Mouse (Mus musculus): Measurements from ENCODE around the gene Dnmt3a. TPM values are rescaled to one million over a fixed set of nuclear protein-coding genes. Genes with fewer than 3 reads are reported as not detected.

The Dnmt3a gene
- polyA plus RNA-seq, 1 experiment from 2014 or later: 229 TPM

DNA sequence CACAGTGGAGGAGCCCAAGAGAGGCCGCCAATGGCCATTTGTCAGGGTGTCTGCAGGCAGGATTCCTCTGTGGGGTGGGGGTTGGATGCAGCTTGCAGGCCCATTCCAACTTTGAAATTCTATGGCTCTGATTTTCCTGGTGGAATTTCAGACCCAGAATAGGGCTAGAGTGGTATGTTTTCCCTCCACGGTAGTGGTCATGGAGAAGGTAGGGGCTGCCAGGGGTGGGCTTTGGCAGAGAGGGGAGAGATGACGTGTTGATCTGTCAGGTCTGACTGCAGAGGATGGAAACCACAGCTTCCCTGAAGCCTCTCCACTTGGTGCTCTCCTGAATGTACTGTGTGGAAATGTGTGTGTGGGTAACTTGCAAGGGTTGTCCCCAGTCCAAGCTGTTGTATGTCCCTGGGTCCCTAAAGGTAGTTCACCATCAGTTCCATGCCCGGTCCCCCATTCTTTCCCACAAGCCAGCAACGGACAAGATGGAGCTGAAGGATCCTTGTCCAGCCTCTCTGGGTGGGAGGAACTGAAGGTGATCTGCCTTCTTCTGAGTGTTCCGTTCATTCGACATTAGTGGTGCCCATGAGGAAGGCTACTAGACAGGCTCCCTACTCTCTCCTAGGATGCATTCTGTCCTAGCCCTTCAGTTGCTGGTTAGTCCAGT is 3.8 kb downstream of the Dnmt3a start:
- H3K36me3 ChIP-seq: no peaks in the 10 kb centered on the region
- peaks cover 53% of the 10 kb centered on the region for H3K4me1 ChIP-seq
- H3K9me3 ChIP-seq: no peaks in the 10 kb centered on the region
- H3K27me3 ChIP-seq: no peaks in the 10 kb centered on the region
- no peak for ATAC-seq (ENCODE audit: insufficient number of reproducible peaks, insufficient read depth, low FRiP score, low TSS enrichment)
- no peak overlapping the region for H3K4me3 ChIP-seq
- H3K27ac ChIP-seq: no peak overlapping the region
- WGBS: 69% methylated on average over 7 of the region's 7 CpGs
- no peak overlapping the region for H3K9ac ChIP-seq
- peak overlapping the region; percentile 79; the same call in 1 of the 2 replicates for H3K4me2 ChIP-seq (replicated peaks)

DNA sequence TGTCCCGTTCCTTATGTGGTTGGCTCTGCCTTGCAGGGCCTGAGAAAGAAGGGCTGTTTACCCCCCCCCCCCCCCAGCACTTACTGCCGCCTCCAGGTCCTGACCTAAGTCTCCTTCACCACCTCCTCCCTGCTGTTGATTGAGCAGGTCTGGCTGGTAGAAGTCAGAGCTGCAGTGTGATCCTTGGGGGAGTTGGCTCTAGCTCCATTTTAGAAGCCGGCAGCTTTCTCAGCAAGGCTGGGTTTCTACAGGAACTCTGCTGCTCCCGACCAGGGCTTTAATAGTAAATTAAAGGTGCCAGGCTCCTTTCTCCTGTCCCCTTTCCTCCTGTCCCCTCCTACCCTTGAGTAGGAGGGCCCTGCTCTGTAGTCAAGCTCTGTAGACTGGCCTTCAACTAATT is 4.6 kb downstream of the Dnmt3a start:
- Histone ChIP-seq H3K27ac (no peak overlapping the region), H3K36me3 (0 out of 2 replicates have a peak, but pooled peaks cover 1% of the 10 kb centered on the region), H3K27me3 (no peaks in the 10 kb centered on the region), H3K4me2 (replicated peaks) (0 out of 2 replicates have a peak overlapping the region, but pooled peaks have one; percentile 15), H3K9me3 (no peaks in the 10 kb centered on the region), H3K4me3 (no peak overlapping the region), H3K9ac (no peak overlapping the region), H3K4me1 (peaks cover 53% of the 10 kb centered on the region)
- 36% methylated on average over 4 of the region's 4 CpGs for WGBS
- no peak for ATAC-seq (ENCODE audit: insufficient number of reproducible peaks, insufficient read depth, low FRiP score, low TSS enrichment)

DNA sequence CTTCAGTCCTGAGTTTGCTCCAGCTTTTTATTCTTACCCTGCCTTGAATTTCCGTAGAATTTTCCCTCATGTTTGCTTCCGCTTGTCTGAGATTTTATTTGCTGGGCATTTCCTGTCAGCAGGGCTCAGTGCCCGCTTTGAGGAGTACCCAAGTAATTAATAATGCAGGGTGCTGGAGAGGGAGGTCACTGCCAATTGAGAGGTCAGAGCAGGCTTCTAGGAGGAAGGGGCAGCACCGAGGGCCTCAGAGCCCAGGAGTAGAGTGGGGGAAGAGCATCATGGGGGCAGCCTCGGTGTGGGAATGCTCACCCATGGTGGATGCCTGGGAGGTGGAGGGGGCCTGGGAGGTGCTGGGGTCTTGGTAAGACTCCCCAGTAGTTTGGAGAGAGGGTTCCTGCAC is 5.8 kb downstream of the Dnmt3a start:
- H3K27ac ChIP-seq: no peak overlapping the region
- 0 out of 2 replicates have a peak, but pooled peaks cover 8% of the 10 kb centered on the region for H3K36me3 ChIP-seq
- H3K4me2 ChIP-seq (replicated peaks): no peak overlapping the region
- H3K4me1 ChIP-seq: peaks cover 46% of the 10 kb centered on the region
- H3K27me3 ChIP-seq: no peaks in the 10 kb centered on the region
- WGBS: 26% methylated on average over 5 of the region's 5 CpGs
- ATAC-seq (ENCODE audit: insufficient number of reproducible peaks, insufficient read depth, low FRiP score, low TSS enrichment): no peak
- H3K9ac ChIP-seq: no peak overlapping the region
- H3K4me3 ChIP-seq: no peak overlapping the region
- no peaks in the 10 kb centered on the region for H3K9me3 ChIP-seq

DNA sequence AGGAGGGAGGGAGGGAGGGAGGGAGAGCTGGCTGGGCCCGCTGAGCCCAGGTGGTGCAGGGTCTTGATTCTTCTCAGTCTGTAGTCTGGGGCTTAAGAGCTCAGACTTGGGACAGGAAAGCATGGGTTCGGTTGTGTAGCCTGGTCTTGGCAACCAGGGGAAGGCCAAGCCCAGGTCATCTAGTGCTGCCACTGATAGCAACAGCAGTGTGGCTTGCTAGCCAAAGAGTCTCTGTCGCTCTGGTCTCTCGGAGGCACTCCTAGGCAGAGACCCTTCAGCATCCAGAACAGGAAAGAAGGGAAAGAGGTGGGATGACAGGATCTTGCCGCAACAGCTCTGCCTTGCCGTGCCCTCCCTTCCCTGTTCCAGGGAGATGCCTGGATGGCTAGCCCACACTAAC is 6.4 kb downstream of the Dnmt3a start:
- Histone ChIP-seq H3K9ac (no peak overlapping the region), H3K4me1 (peaks cover 50% of the 10 kb centered on the region)

DNA sequence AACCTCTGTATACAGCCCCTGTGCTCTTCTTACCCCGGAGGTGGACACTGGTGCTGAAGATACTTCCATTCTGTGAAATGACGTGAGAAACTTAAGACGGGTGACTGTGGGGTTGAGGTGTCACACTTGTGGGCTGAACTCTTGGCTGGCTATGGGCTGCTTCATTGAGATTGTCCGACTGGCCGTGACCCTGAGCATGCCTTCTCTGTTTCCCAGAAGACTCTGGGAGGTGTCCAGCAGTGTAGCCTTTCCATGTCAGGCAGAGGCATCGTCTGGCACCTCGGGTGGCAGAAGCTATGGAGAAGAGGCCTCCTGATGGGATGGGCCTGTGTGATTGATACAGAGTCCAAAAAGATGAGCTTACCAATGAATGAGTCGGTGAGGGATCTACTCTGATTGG is 7.3 kb downstream of the Dnmt3a start:
- H3K4me1 ChIP-seq: peaks cover 52% of the 10 kb centered on the region
- no peak overlapping the region for H3K9ac ChIP-seq
- ATAC-seq (ENCODE audit: insufficient number of reproducible peaks, insufficient read depth, low FRiP score, low TSS enrichment): no peak
- H3K27ac ChIP-seq: no peak overlapping the region
- peaks cover 13% of the 10 kb centered on the region; the same call in 1 of the 2 replicates for H3K36me3 ChIP-seq
- H3K9me3 ChIP-seq: no peaks in the 10 kb centered on the region
- H3K4me2 ChIP-seq (replicated peaks): no peak overlapping the region
- H3K4me3 ChIP-seq: no peak overlapping the region
- WGBS: 87% methylated on average over 8 of the region's 8 CpGs
- H3K27me3 ChIP-seq: no peaks in the 10 kb centered on the region

More for the DNA sequence above, 6.4 kb downstream of the Dnmt3a start:
- Histone ChIP-seq H3K4me3 (no peak overlapping the region), H3K27me3 (no peaks in the 10 kb centered on the region), H3K9me3 (no peaks in the 10 kb centered on the region), H3K36me3 (peaks cover 12% of the 10 kb centered on the region; the same call in 1 of the 2 replicates), H3K27ac (peak overlapping the region; percentile 50; the same call in 1 of the 2 replicates), H3K4me2 (replicated peaks) (no peak overlapping the region)
- ATAC-seq (ENCODE audit: insufficient number of reproducible peaks, insufficient read depth, low FRiP score, low TSS enrichment): no peak
- 41% methylated on average over 6 of the region's 6 CpGs for WGBS

DNA sequence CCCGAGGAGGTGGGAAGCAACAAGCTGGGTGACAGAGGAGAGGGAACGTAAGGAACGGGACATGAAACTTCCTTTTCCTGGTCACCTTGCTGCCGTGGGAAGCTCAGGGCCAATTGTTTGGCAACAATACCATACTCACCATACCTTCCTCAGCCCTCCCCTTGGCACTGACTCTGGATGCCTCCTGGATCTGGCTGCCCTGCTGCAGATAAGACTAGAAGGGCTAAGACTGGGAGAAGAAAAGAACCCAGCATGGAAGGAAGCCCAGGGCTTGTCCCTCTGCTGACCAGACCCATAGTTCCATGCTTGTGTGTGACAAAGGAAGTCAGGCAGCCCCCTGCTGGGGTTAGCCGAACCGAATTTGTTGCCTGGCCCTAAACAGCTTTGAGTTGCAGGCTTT is 9.6 kb downstream of the Dnmt3a start:
- no peak overlapping the region for H3K4me2 ChIP-seq (replicated peaks)
- H3K9ac ChIP-seq: no peak overlapping the region
- whole genome bisulfite sequencing: 60% methylated on average over 6 of the region's 6 CpGs
- no peak overlapping the region for H3K4me3 ChIP-seq
- no peaks in the 10 kb centered on the region for H3K9me3 ChIP-seq
- H3K27ac ChIP-seq: no peak overlapping the region
- ATAC-seq (ENCODE audit: insufficient number of reproducible peaks, insufficient read depth, low FRiP score, low TSS enrichment): no peak
- peaks cover 42% of the 10 kb centered on the region for H3K4me1 ChIP-seq
- H3K36me3 ChIP-seq: peaks cover 13% of the 10 kb centered on the region; the same call in 1 of the 2 replicates
- no peaks in the 10 kb centered on the region for H3K27me3 ChIP-seq

DNA sequence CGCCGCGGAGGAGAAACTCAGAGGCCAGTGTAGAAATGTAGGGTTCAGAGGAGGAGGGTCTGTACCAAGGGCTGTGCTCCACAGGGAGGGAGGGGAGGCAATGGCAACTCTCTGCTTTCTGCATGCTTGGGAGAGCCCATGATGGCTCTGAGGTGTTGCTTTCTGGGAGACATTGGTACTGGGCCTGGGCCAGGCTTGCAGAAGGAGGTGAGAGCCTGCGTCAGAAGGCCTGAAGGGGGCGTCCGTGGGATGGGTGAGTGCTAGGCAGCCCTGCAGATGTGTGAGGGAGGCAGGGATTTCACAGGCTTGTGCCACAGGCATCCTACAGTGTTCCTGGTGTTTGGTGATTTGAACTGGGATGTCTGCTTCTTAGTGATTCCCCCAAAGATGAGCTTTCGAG is 11.2 kb downstream of the Dnmt3a start:
- Histone ChIP-seq H3K36me3 (peaks cover 13% of the 10 kb centered on the region; the same call in 1 of the 2 replicates), H3K4me1 (peaks cover 28% of the 10 kb centered on the region), H3K9me3 (no peaks in the 10 kb centered on the region), H3K4me2 (replicated peaks) (no peak overlapping the region), H3K4me3 (no peak overlapping the region), H3K27me3 (no peaks in the 10 kb centered on the region), H3K27ac (0 out of 2 replicates have a peak overlapping the region, but pooled peaks have one; percentile 3), H3K9ac (no peak overlapping the region)
- 58% methylated on average over 7 of the region's 7 CpGs for WGBS
- ATAC-seq (ENCODE audit: insufficient number of reproducible peaks, insufficient read depth, low FRiP score, low TSS enrichment): no peak

DNA sequence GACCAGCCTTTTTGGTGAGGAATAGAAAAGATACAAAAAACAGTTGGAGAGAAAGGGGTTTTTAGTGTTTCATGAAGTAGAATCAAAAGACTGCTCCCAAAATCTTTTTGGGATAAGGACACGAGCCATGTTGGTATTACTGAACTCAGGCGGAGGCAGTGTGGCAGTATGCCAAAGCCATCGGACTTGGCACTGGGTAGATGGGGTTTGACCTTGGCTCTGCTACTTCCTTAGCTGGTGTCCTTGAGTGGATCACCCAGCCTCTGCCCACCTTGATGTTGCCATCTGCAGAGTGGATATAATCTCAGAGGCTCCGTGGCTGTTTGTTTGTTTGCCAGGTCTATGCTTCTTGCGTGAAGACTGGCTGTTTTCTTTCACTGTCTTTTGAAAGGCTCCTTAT is 11.8 kb downstream of the Dnmt3a start:
- H3K27ac ChIP-seq: no peak overlapping the region
- ATAC-seq (ENCODE audit: insufficient number of reproducible peaks, insufficient read depth, low FRiP score, low TSS enrichment): no peak
- H3K36me3 ChIP-seq: peaks cover 13% of the 10 kb centered on the region; the same call in 1 of the 2 replicates
- H3K4me1 ChIP-seq: peaks cover 23% of the 10 kb centered on the region
- no peaks in the 10 kb centered on the region for H3K9me3 ChIP-seq
- H3K4me2 ChIP-seq (replicated peaks): no peak overlapping the region
- 87% methylated on average over 5 of the region's 5 CpGs for WGBS
- H3K27me3 ChIP-seq: no peaks in the 10 kb centered on the region
- no peak overlapping the region for H3K9ac ChIP-seq
- H3K4me3 ChIP-seq: no peak overlapping the region

DNA sequence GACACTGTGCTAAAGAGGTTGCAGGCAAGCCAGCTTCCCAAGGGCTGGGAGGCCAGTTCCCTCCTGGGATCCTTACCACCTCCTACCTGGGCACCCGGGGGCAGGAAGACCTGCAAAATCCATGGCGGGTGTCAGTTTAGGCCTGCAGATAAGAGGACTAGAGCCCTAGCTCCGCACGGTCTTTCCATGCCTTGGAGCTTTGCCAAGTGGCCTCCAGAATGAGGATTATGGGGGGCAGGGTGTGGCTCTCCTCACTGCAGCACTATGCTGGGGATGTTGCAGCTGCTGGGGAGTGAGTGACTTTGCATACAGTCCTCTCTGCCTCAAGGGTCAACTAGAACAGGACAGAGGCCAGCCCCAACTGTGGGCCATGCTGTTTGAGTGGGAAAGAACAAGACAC is 14.1 kb downstream of the Dnmt3a start:
- Histone ChIP-seq H3K9ac (no peak overlapping the region), H3K4me1 (peaks cover 28% of the 10 kb centered on the region), H3K9me3 (no peaks in the 10 kb centered on the region), H3K27me3 (no peaks in the 10 kb centered on the region), H3K4me2 (replicated peaks) (no peak overlapping the region), H3K36me3 (peaks cover 13% of the 10 kb centered on the region; the same call in 1 of the 2 replicates), H3K4me3 (no peak overlapping the region), H3K27ac (no peak overlapping the region)
- no peak for ATAC-seq (ENCODE audit: insufficient number of reproducible peaks, insufficient read depth, low FRiP score, low TSS enrichment)
- WGBS: 72% methylated on average over 4 of the region's 4 CpGs

DNA sequence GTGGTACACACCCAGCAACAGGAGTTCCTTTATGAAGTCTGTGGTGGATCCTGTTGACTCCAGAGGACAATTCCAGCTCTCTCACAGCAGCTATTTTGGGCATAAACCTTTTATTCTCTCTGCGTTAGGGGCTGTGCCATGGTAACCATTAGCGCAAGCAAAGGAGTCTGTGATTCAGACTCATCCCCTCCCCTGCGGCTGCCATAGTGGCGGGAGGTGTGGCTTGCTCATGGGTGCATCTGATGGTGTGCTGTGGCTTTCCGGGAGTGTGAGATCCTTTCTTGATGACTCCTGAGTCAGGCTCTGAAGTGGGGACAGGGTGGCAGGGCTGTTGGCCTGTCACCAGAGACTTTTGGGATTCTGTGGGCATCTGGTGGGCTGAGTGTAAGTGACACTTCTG is 17.6 kb downstream of the Dnmt3a start:
- 0 out of 2 replicates have a peak, but pooled peaks have one; percentile 11 for ATAC-seq (ENCODE audit: insufficient number of reproducible peaks, insufficient read depth, low FRiP score, low TSS enrichment)
- no peaks in the 10 kb centered on the region for H3K9me3 ChIP-seq
- no peaks in the 10 kb centered on the region for H3K36me3 ChIP-seq
- H3K4me2 ChIP-seq (replicated peaks): no peak overlapping the region
- H3K9ac ChIP-seq: no peak overlapping the region
- H3K4me1 ChIP-seq: peaks cover 27% of the 10 kb centered on the region
- no peak overlapping the region for H3K27ac ChIP-seq
- no peak overlapping the region for H3K4me3 ChIP-seq
- H3K27me3 ChIP-seq: no peaks in the 10 kb centered on the region
- 82% methylated on average over 5 of the region's 5 CpGs for WGBS

DNA sequence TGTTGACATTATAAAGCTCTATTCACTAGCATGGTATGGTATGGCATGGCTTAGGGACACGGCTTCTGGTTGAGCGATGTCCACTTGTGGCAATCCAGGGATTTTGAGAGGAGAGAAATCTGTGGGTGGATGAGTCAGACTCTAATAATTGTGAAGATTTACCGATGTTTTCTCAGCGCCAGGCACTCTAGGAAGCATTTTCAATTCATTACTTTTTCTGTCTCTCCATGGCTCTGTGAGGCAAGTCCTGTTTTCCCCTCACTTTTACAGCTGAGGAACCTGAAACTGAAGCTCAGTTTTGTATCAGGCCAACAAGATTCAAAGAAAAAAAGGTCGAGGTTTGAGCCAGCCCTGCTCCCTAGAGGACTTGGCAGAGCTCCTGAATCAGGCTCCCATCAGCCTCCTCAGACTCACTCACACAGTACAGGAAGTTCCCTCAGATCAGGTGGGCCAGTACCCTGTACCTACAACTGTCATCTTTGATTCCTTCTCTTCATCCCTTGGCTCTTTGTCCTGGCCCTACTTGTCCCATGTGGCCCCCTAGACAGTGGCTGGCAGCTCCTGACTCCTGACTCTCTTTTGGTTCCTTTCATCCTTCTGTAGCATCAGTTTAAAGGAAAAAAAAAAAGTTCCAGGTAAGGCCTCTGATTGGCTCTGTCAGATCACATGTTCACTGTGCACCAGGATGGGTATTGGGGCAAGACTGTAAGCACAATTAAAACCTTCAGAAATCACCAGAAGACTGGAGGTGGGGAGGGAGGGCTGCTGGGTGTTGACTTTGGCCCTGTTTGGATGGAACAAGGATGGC is 19.3 kb downstream of the Dnmt3a start:
- peaks cover 4% of the 10 kb centered on the region; the same call in 1 of the 2 replicates for H3K36me3 ChIP-seq
- no peaks in the 10 kb centered on the region for H3K9me3 ChIP-seq
- ATAC-seq (ENCODE audit: insufficient number of reproducible peaks, insufficient read depth, low FRiP score, low TSS enrichment): no peak
- 80% methylated on average over 5 of the region's 5 CpGs for WGBS
- H3K9ac ChIP-seq: no peak overlapping the region
- no peak overlapping the region for H3K4me2 ChIP-seq (replicated peaks)
- no peak overlapping the region for H3K27ac ChIP-seq
- H3K27me3 ChIP-seq: no peaks in the 10 kb centered on the region
- H3K4me1 ChIP-seq: peaks cover 20% of the 10 kb centered on the region
- no peak overlapping the region for H3K4me3 ChIP-seq

DNA sequence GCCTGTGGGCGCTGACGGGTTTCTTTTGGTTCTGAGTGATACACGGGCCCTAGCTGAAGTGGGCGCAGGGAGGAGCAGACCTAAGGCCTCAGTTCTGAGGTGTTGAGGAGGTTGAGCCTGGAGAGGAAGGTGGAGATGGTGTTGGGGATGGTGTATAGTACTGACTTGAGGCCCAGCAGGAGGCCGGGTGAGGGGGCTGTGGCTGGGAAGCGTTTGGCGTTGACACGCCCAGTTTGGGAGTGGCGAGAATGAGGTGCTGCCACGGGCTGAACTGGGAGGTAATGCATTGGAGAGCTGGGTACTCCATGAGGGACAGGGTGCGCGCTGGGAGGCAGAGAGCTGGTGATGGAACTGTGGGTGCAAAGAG is 19.9 kb downstream of the Dnmt3a start:
- ATAC-seq (ENCODE audit: insufficient number of reproducible peaks, insufficient read depth, low FRiP score, low TSS enrichment): no peak
- Histone ChIP-seq H3K9ac (no peak overlapping the region), H3K27ac (no peak overlapping the region), H3K4me3 (no peak overlapping the region), H3K4me2 (replicated peaks) (no peak overlapping the region), H3K27me3 (no peaks in the 10 kb centered on the region), H3K4me1 (peaks cover 17% of the 10 kb centered on the region), H3K9me3 (no peaks in the 10 kb centered on the region), H3K36me3 (peaks cover 5% of the 10 kb centered on the region; the same call in 1 of the 2 replicates)
- 57% methylated on average over 12 of the region's 12 CpGs for WGBS
